31 mouse cellular contexts compared by ENCODE assay signal in genomic region chr9:106754311-106754710, GRCm38 (mm10). TPM values are rescaled to one million over a fixed set of nuclear protein-coding genes. Genes with fewer than 3 reads are reported as not detected.
DNase-seq lines count a peak whose midpoint lies in the region; ATAC-seq and TF ChIP-seq lines count a peak whose summit lies in the region.
"Had no signal": no experiment of that assay in that cellular context is flagged by ENCODE, and none has a peak within 500 bp of the region (broad histone marks: within the 10 kb centered on the region; RNA-seq: fewer than 3 reads in every experiment).

No protein-coding gene starts in this region.

- H3K27me3 ChIP-seq in heart, embryonic 12.5 days (replicated peaks) = no peaks in the 10 kb centered on the region
- no peaks in the 10 kb centered on the region for H3K27me3 ChIP-seq in heart, embryonic 11.5 days (ENCODE audit: control insufficient read depth, insufficient read depth, low read length)
- H3K27me3 ChIP-seq: embryonic facial prominence, embryonic 12.5 days; hindbrain, embryonic 13.5 days; limb, embryonic 13.5 days; neural tube, embryonic 12.5 days; Patski had no signal

- TF ChIP-seq CTCF in gastrocnemius, adult 2 months (IDR thresholded peaks at IDR 0.05) = no peak

- H3K4me2 ChIP-seq in heart, embryonic 12.5 days = no peak overlapping the region
- no peak overlapping the region for H3K4me2 ChIP-seq in heart, embryonic 11.5 days
- H3K4me2 ChIP-seq: embryonic facial prominence, embryonic 12.5 days; hindbrain, embryonic 13.5 days; limb, embryonic 13.5 days; liver, embryonic 11.5 days; midbrain, embryonic 11.5 days; neural tube, embryonic 12.5 days had no signal

- 0 out of 2 replicates have a peak, but pooled peaks cover 6% of the 10 kb centered on the region for H3K4me1 ChIP-seq in heart, embryonic 12.5 days (replicated peaks)
- H3K4me1 ChIP-seq in heart, embryonic 11.5 days (ENCODE audit: control insufficient read depth, insufficient read depth, low read length) = peaks cover 2% of the 10 kb centered on the region; the same call in 1 of the 2 replicates
- H3K4me1 ChIP-seq: embryonic facial prominence, embryonic 12.5 days; hindbrain, embryonic 13.5 days; limb, embryonic 13.5 days; neural tube, embryonic 12.5 days had no signal

- intact Hi-C loops in gastrocnemius, adult 2 months (cut with DNase I) = no loop called here

- H3K4me3 ChIP-seq in heart, embryonic 12.5 days = no peak overlapping the region
- no peak overlapping the region for H3K4me3 ChIP-seq in heart, embryonic 11.5 days (ENCODE audit: low read depth, low read length)
- no peak overlapping the region for H3K4me3 ChIP-seq in gastrocnemius, adult 2 months
- H3K4me3 ChIP-seq: embryonic facial prominence, embryonic 12.5 days; hindbrain, embryonic 13.5 days; left cerebral cortex, adult 2 months; limb, embryonic 13.5 days; myocyte; neural tube, embryonic 12.5 days had no signal

- 68% methylated on average over 2 of the region's 2 CpGs for WGBS in heart, embryonic 12.5 days
- WGBS in heart, embryonic 11.5 days (ENCODE audit: insufficient replicate concordance) = 69% methylated on average over 2 of the region's 2 CpGs

- no peak for ATAC-seq in heart, embryonic 12.5 days (ENCODE audit: insufficient number of reproducible peaks, low FRiP score)
- no peak for ATAC-seq in heart, embryonic 11.5 days (replicated peaks; ENCODE audit: insufficient number of reproducible peaks, low FRiP score, low TSS enrichment)
- ATAC-seq: forebrain, embryonic 14.5 days; intestine, embryonic 16.5 days; liver, postnatal 0 days; Patski had no signal

- H3K9me3 ChIP-seq in heart, embryonic 12.5 days (replicated peaks) = no peaks in the 10 kb centered on the region
- no peaks in the 10 kb centered on the region for H3K9me3 ChIP-seq in heart, embryonic 11.5 days (replicated peaks; ENCODE audit: control insufficient read depth, low read length)
- H3K9me3 ChIP-seq: embryonic facial prominence, embryonic 12.5 days; hindbrain, embryonic 13.5 days; limb, embryonic 13.5 days; neural tube, embryonic 12.5 days had no signal

- peak; percentile 37 to 48 for DNase-seq in right cerebral cortex, adult 2 months (ENCODE audit: low spot score in 2 of 2)
- no peak for DNase-seq in right cerebral cortex, postnatal 14 days
- peak; percentile 33 to 42 for DNase-seq in left cerebral cortex, adult 9 months (ENCODE audit: low spot score in 2 of 2)
- peak; percentile 10 to 74 for DNase-seq in right cerebral cortex, postnatal 36 days (ENCODE audit: low spot score in 2 of 2)
- no peak for DNase-seq in embryo, embryonic 10 days (ENCODE audit: low spot score)
- no peak for DNase-seq in gastrocnemius, adult 2 months
- DNase-seq: adrenal gland, postnatal 10 days; cerebellum, adult 11 months; cerebellum, adult 9-10 months; cerebellum, postnatal 36 days; embryo, embryonic 11 days; gastrocnemius, postnatal 36 days; heart, postnatal 4 days; kidney, adult 9 months; kidney, postnatal 10 days; liver, postnatal 0 days; lung, postnatal 36 days; thymus, postnatal 25 days had no signal

- peaks cover 35% of the 10 kb centered on the region for H3K36me3 ChIP-seq in heart, embryonic 12.5 days
- H3K36me3 ChIP-seq in heart, embryonic 11.5 days (ENCODE audit: control insufficient read depth, insufficient read depth, low read length) = no peaks in the 10 kb centered on the region; the same call in none of the 2 replicates

- H3K27ac ChIP-seq in heart, embryonic 12.5 days (ENCODE audit: poor library complexity, severe bottlenecking) = 0 out of 2 replicates have a peak overlapping the region, but pooled peaks have one; percentile 8
- no peak overlapping the region for H3K27ac ChIP-seq in heart, embryonic 11.5 days (ENCODE audit: low read depth, low read length)
- H3K27ac ChIP-seq in gastrocnemius, adult 2 months = no peak overlapping the region
- H3K27ac ChIP-seq: embryonic facial prominence, embryonic 12.5 days; hindbrain, embryonic 13.5 days; left cerebral cortex, adult 2 months; limb, embryonic 13.5 days; neural tube, embryonic 12.5 days had no signal

- no peak overlapping the region for H3K9ac ChIP-seq in heart, embryonic 12.5 days
- no peak overlapping the region for H3K9ac ChIP-seq in heart, embryonic 11.5 days (ENCODE audit: low read depth, low read length)
- H3K9ac ChIP-seq: embryonic facial prominence, embryonic 12.5 days; hindbrain, embryonic 13.5 days; limb, embryonic 13.5 days; liver, postnatal 0 days; neural tube, embryonic 12.5 days had no signal

RNA-seq across cellular contexts. Expression of gene Rad54l2, which starts 34.7 kb away (rescaled TPM):
- 3.9 and 5.3 TPM in 2 replicates for polyA plus RNA-seq in heart, embryonic 12.5 days (2016; fragmentation: Nextera tagmentation; extraction: Ambion mirVana)
- polyA plus RNA-seq in heart, embryonic 11.5 days (2014; fragmentation: Nextera tagmentation; extraction: Ambion mirVana) = 3.2 and 5.8 TPM in 2 replicates
- total RNA-seq in gastrocnemius, adult 2 months (2021) = 1 to 10 TPM; 6.4 to 6.9 TPM

Comparison
In these comparisons a context has a peak if more than half of its experiments do, and no peak if none do; other contexts are left out.
1. DNase-seq: peak in right cerebral cortex, adult 2 months (2 of 2), left cerebral cortex, adult 9 months (2 of 2) and right cerebral cortex, postnatal 36 days (2 of 2); none in right cerebral cortex, postnatal 14 days (single experiment), embryo, embryonic 10 days (single experiment) and gastrocnemius, adult 2 months (single experiment).